Mouse (Mus musculus): ENCODE measurements around the gene Tekt3. TPM values are rescaled to one million over a fixed set of nuclear protein-coding genes. Genes with fewer than 3 reads are reported as not detected.

The Tekt3 gene
- total RNA-seq, 2 experiments from 2014 or later: not detected

- TF ChIP-seq CTCF (IDR thresholded peaks at IDR 0.05): no peak
- Histone ChIP-seq H3K4me3 (no peak overlapping the region), H3K27ac (no peak overlapping the region)
- DNase-seq (ENCODE audit: extremely low spot score in 1 of 2, low spot score in 2 of 2): no peak
- intact Hi-C loops (cut with DNase I): no loop called here
Measured at GRCm38 (mm10) chr11:63114807-63115641, 53.6 kb downstream of the Tekt3 start.

GRCm38 (mm10) chr11:63116652-63117051 lies 55.2 kb downstream of the Tekt3 start:
- DNase-seq (ENCODE audit: extremely low spot score in 1 of 2, low spot score in 2 of 2): no peak
- H3K27ac ChIP-seq: no peak overlapping the region
- no peak for TF ChIP-seq CTCF (IDR thresholded peaks at IDR 0.05)
- intact Hi-C loops (cut with DNase I): no loop called here
- no peak overlapping the region for H3K4me3 ChIP-seq

DNA sequence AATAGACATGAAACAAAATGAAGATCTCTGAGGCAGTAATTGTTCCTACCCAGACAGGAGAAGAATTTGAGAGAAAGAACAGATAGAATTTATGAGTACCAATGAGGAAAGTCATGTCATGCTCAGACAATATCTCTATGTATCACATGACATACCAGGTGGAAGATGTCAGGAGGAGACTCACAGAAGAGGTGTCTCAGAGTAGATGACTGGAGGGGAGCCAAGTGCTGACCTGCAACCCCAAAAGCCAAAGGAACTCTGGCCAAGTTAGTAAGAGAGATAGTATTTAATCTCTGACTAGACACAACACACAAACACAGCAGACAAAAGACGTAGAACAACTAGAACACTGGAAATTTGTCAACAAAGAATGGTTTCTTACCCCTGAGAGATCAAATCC lies 55.8 kb downstream of the Tekt3 start:
- no peak overlapping the region for H3K27ac ChIP-seq
- no peak for DNase-seq (ENCODE audit: extremely low spot score in 1 of 2, low spot score in 2 of 2)
- no peak overlapping the region for H3K4me3 ChIP-seq
- intact Hi-C loops (cut with DNase I): no loop called here
- no peak for TF ChIP-seq CTCF (IDR thresholded peaks at IDR 0.05)

GRCm38 (mm10) chr11:63119791-63120190 lies 58.3 kb downstream of the Tekt3 start:
- intact Hi-C loops (cut with DNase I): no loop called here
- DNase-seq (ENCODE audit: extremely low spot score in 1 of 2, low spot score in 2 of 2): no peak
- H3K27ac ChIP-seq: no peak overlapping the region
- no peak for TF ChIP-seq CTCF (IDR thresholded peaks at IDR 0.05)
- no peak overlapping the region for H3K4me3 ChIP-seq

DNA sequence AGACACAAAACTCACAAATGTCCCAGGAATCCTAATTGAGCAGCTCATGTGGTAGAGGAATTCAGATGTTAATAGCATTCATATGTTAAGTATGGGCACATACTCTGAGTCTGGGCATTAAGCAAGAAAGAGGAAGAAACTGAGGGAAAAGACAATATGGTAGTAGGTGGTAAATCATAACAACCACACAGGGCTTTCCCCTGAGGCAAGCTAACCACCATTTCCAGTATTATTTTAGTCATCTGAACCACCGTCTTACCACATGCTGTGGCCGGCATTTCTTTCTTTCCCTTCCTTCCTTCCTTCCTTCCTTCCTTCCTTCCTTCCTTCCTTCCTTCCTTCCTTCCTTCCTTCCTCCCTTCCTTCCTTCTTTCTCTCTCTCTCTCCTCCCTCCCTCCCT lies 60.8 kb downstream of the Tekt3 start:
- intact Hi-C loops (cut with DNase I): no loop called here
- no peak overlapping the region for H3K27ac ChIP-seq
- TF ChIP-seq CTCF (IDR thresholded peaks at IDR 0.05): no peak
- no peak overlapping the region for H3K4me3 ChIP-seq
- no peak for DNase-seq (ENCODE audit: extremely low spot score in 1 of 2, low spot score in 2 of 2)

DNA sequence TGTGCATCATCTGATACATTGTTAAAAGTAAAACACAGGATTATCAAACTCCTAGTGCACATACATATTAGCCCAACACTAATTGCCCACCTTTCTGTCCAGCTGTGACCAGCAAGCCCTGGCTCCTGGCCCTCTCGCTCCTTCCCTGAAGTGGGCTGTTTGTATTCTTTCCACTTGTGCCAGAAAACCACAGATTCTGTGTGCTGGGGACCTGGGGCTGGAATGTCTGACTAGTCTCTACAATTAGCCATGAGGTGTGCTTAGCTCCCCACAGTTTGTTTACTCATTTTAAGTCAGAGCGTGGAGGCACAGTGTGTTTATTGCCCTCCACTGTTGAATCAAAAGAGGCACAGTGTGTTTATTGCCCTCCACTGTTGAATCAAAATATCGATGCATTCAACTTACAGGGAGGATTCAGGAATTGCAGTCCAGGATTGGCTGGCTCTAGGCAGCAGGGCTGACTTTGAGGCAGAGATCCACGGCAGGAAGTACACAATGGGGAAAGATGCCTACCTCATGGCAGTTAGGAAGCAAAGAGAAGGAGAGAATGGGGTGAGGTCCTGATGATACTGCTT lies 61.4 kb downstream of the Tekt3 start:
- Histone ChIP-seq H3K4me3 (no peak overlapping the region), H3K27ac (no peak overlapping the region)
- intact Hi-C loops (cut with DNase I): no loop called here
- TF ChIP-seq CTCF (IDR thresholded peaks at IDR 0.05): no peak
- DNase-seq (ENCODE audit: extremely low spot score in 1 of 2, low spot score in 2 of 2): no peak

DNA sequence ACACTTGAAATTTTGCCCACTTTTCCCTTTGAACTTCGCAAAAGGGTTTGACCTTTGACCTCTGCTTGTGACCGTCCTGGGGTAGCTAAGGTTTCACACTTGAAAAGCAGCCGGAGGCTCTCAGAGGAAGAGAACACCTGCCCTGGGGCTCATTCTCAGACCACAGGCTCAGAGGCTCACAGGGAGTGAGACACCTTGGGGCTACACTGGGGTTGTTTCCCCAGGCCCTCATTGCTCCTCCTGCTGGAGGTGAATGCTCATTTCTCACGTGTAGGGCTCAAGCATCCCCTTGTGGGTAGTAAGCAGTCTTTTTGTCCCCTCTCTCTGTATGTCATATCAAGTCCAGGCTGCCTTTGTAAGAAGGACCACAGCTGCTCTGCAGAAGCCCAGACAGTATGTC lies 62.9 kb downstream of the Tekt3 start:
- TF ChIP-seq CTCF (IDR thresholded peaks at IDR 0.05): peak; percentile 8
- DNase-seq (ENCODE audit: extremely low spot score in 1 of 2, low spot score in 2 of 2): no peak
- intact Hi-C loops (cut with DNase I): no loop called here
- Histone ChIP-seq H3K4me3 (no peak overlapping the region), H3K27ac (no peak overlapping the region)

- intact Hi-C loops (cut with DNase I): no loop called here
- no peak for TF ChIP-seq CTCF (IDR thresholded peaks at IDR 0.05)
- DNase-seq (ENCODE audit: extremely low spot score in 1 of 2, low spot score in 2 of 2): no peak
- no peak overlapping the region for H3K4me3 ChIP-seq
- no peak overlapping the region for H3K27ac ChIP-seq
Measured at GRCm38 (mm10) chr11:63125832-63126456, 64.5 kb downstream of the Tekt3 start.

DNA sequence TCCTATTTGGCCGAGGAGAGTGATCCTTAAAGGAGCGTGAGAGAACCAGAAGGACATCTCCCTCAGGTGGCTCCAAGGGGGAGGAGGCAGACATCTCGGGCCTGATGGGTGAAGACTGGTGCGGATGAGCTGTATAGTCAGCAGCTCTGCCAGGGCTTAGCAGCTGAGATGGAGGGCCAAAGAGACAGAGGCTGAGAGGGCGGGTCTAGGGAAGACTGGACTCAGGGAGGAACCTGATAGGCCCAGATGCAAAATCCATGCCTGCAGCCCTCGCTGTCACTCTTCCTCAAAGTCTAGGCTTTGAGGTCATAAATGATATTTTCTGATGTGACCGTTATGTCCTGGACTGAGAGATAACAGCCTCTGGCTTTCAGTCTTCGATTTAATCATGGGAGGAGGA lies 65.5 kb downstream of the Tekt3 start:
- no peak overlapping the region for H3K27ac ChIP-seq
- no peak for TF ChIP-seq CTCF (IDR thresholded peaks at IDR 0.05)
- no peak for DNase-seq (ENCODE audit: extremely low spot score in 1 of 2, low spot score in 2 of 2)
- no peak overlapping the region for H3K4me3 ChIP-seq
- intact Hi-C loops (cut with DNase I): no loop called here

GRCm38 (mm10) chr11:63127513-63127912 lies 66.1 kb downstream of the Tekt3 start:
- TF ChIP-seq CTCF (IDR thresholded peaks at IDR 0.05): no peak
- intact Hi-C loops (cut with DNase I): no loop called here
- Histone ChIP-seq H3K27ac (no peak overlapping the region), H3K4me3 (no peak overlapping the region)
- no peak for DNase-seq (ENCODE audit: extremely low spot score in 1 of 2, low spot score in 2 of 2)

GRCm38 (mm10) chr11:63128784-63129183 lies 67.3 kb downstream of the Tekt3 start, which contains the start of gene Pmp22:
Pmp22 (plus strand) TSS chr11:63128982.
- intact Hi-C loops (cut with DNase I): no loop called here
- Histone ChIP-seq H3K27ac (no peak within 1 kb of the TSS), H3K4me3 (no peak within 1 kb of the TSS)
- no peak for TF ChIP-seq CTCF (IDR thresholded peaks at IDR 0.05)
- no peak for DNase-seq (ENCODE audit: extremely low spot score in 1 of 2, low spot score in 2 of 2)

- intact Hi-C loops (cut with DNase I): no loop called here
Measured at GRCm38 (mm10) chr11:63129375-63129774, 67.9 kb downstream of the Tekt3 start.

More at GRCm38 (mm10) chr11:63129375-63129774, 67.9 kb downstream of the Tekt3 start:
- Histone ChIP-seq H3K27ac (no peak overlapping the region), H3K4me3 (no peak overlapping the region)
- TF ChIP-seq CTCF (IDR thresholded peaks at IDR 0.05): no peak
- DNase-seq (ENCODE audit: extremely low spot score in 1 of 2, low spot score in 2 of 2): no peak

Data from left cerebral cortex, adult 2 months (tissue).